Mouse (Mus musculus): ENCODE results near the gene Pkm. TPM values are rescaled to one million over a fixed set of nuclear protein-coding genes. Genes with fewer than 3 reads are reported as not detected.

Pkm gene
- total and polyA plus RNA-seq, 2 experiments from 2014 or later, result 1,312 to 1,588 TPM

DNA sequence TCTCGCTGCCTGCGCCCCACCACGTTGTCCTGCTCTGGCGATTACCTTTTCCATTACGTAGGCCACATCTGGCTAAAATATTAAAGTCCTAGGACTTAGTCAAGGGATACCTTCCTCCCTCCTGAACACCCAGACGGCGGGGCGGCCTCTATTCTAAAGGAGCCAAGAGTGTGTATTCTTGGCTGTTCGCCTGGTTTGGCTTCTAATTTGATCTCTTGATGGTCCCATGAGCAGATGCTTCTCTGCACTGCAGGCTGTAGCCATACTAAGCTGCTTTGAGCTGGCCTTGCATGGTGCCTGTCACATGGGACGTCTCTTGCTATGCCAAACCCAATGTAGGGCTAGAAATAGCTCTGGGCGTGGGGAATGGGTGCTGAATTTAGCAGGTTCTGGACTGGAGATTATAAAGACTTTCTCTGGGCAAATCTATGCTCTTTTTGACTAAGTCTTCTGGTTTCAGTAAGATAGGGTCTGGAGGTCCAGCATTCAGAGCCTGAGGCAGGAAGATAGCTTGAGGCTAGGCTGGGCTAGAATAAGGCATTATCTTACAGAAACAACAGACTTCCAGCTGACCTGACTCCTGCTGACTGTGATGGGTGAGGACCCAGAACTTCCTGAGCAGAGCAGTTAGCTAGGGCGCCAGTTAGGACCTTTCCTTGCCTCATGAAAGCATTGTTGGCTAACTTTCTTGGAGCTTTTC is 16.2 kb downstream of the Pkm start:
- no peak overlapping the region for H3K4me2 ChIP-seq (ENCODE audit: low read depth, low read length)
- WGBS, result 54% methylated on average over 12 of the region's 12 CpGs
- H3K36me3 ChIP-seq (replicated peaks; ENCODE audit: control insufficient read depth, insufficient read depth, low read length), result peaks cover 99% of the 10 kb centered on the region
- ATAC-seq (ENCODE audit: insufficient read depth, low read depth), result peak; percentile 71
- no peaks in the 10 kb centered on the region for H3K27me3 ChIP-seq (ENCODE audit: control insufficient read depth, insufficient read depth, low read length)
- H3K27ac ChIP-seq (ENCODE audit: low read depth), result peak overlapping the region; percentile 44
- peaks cover 10% of the 10 kb centered on the region; the same call in 1 of the 2 replicates for H3K4me1 ChIP-seq (ENCODE audit: control insufficient read depth, insufficient read depth)
- H3K4me3 ChIP-seq (ENCODE audit: low read depth, low read length), result no peak overlapping the region
- TF ChIP-seq CTCF (IDR thresholded peaks at IDR 0.05; ENCODE audit: low read depth) (no peak), EP300 (IDR thresholded peaks at IDR 0.05; ENCODE audit: low read depth) (no peak)
- no peak overlapping the region for H3K9ac ChIP-seq (replicated peaks; ENCODE audit: low read depth, low read length)
- DNase-seq (ENCODE audit: low spot score), result peak; percentile 53
- H3K9me3 ChIP-seq (replicated peaks; ENCODE audit: control insufficient read depth, low read length), result no peaks in the 10 kb centered on the region

DNA sequence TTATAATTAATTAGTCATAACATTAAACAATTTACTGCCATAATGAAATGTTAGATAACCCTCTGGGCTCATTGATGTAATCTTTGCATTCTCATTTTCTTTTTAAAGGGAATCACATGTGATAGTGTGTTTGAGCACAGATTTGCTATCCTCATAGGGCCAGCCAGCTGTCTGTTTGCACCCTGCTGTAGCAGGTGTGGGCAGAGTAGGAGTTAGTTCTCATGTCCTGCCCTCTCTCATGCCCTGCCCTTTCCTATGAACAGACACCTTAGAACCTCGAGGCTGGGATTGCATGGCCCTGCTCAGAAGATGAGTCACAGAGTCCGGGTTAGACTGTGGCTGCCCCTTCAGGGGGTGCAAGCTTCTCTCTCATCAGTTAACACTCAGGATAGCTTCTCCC is 17.3 kb downstream of the Pkm start:
- Histone ChIP-seq H3K36me3 (replicated peaks; ENCODE audit: control insufficient read depth, insufficient read depth, low read length) (peaks cover 99% of the 10 kb centered on the region), H3K4me2 (ENCODE audit: low read depth, low read length) (no peak overlapping the region), H3K4me1 (ENCODE audit: control insufficient read depth, insufficient read depth) (peaks cover 6% of the 10 kb centered on the region; the same call in 1 of the 2 replicates), H3K27me3 (ENCODE audit: control insufficient read depth, insufficient read depth, low read length) (no peaks in the 10 kb centered on the region), H3K9ac (replicated peaks; ENCODE audit: low read depth, low read length) (no peak overlapping the region), H3K27ac (ENCODE audit: low read depth) (no peak overlapping the region), H3K4me3 (ENCODE audit: low read depth, low read length) (no peak overlapping the region), H3K9me3 (replicated peaks; ENCODE audit: control insufficient read depth, low read length) (no peaks in the 10 kb centered on the region)
- TF ChIP-seq EP300 (IDR thresholded peaks at IDR 0.05; ENCODE audit: low read depth) (no peak), CTCF (IDR thresholded peaks at IDR 0.05; ENCODE audit: low read depth) (no peak)
- DNase-seq (ENCODE audit: low spot score) (no peak), ATAC-seq (ENCODE audit: insufficient read depth, low read depth) (no peak)
- WGBS, result 41% methylated on average over 2 of the region's 2 CpGs

DNA sequence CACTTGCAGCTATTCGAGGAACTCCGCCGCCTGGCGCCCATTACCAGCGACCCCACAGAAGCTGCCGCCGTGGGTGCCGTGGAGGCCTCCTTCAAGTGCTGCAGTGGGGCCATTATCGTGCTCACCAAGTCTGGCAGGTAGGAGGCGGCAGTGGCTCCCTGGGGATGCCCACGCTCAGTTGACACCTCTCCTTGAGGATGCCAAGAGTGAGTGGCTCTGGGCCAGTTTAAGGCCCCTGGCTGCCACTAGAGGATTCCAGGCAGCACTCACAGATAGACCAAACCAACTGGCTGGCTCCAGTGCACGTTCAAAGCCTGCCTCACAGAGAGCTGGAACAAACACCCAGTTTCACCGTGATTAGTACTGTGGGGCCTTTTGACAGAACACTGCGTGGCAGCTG is 19.4 kb downstream of the Pkm start:
- peaks cover 84% of the 10 kb centered on the region for H3K36me3 ChIP-seq (replicated peaks; ENCODE audit: control insufficient read depth, insufficient read depth, low read length)
- DNase-seq (ENCODE audit: low spot score) (no peak), ATAC-seq (ENCODE audit: insufficient read depth, low read depth) (0 out of 2 replicates have a peak, but pooled peaks have one; percentile 19)
- no peak overlapping the region for H3K9ac ChIP-seq (replicated peaks; ENCODE audit: low read depth, low read length)
- 60% methylated on average over 14 of the region's 14 CpGs for WGBS
- H3K27me3 ChIP-seq (ENCODE audit: control insufficient read depth, insufficient read depth, low read length), result no peaks in the 10 kb centered on the region
- no peaks in the 10 kb centered on the region for H3K9me3 ChIP-seq (replicated peaks; ENCODE audit: control insufficient read depth, low read length)
- no peak overlapping the region for H3K4me2 ChIP-seq (ENCODE audit: low read depth, low read length)
- no peak overlapping the region; the same call in 1 of the 2 replicates for H3K27ac ChIP-seq (ENCODE audit: low read depth)
- H3K4me3 ChIP-seq (ENCODE audit: low read depth, low read length), result no peak overlapping the region
- TF ChIP-seq CTCF (IDR thresholded peaks at IDR 0.05; ENCODE audit: low read depth) (0 out of 2 replicates have a peak, but pooled peaks have one; percentile 1), EP300 (IDR thresholded peaks at IDR 0.05; ENCODE audit: low read depth) (no peak)
- peaks cover 6% of the 10 kb centered on the region; the same call in 1 of the 2 replicates for H3K4me1 ChIP-seq (ENCODE audit: control insufficient read depth, insufficient read depth)

DNA sequence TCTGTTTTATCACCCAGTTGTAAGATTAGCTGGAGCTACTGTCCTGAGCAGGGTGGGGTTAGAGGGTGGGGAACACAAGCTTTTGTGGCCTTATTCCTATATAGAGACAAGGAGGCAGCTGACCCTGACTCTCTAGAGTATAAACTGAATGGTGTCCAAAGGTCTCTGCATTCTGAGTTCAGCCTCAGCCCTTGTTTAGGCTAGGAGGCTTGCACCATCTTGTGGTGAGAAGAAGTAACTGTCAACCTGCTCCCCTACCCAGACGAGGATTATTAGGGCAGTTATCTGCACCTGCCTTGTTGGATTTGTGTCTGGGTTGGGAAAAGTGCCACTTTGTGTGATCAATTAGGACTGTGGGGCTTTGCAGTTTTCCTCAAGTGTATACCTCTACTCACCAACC is 22.1 kb downstream of the Pkm start:
- Histone ChIP-seq H3K4me1 (ENCODE audit: control insufficient read depth, insufficient read depth) (no peaks in the 10 kb centered on the region), H3K4me3 (ENCODE audit: low read depth, low read length) (no peak overlapping the region), H3K27ac (ENCODE audit: low read depth) (no peak overlapping the region), H3K9ac (replicated peaks; ENCODE audit: low read depth, low read length) (no peak overlapping the region), H3K9me3 (replicated peaks; ENCODE audit: control insufficient read depth, low read length) (no peaks in the 10 kb centered on the region), H3K36me3 (replicated peaks; ENCODE audit: control insufficient read depth, insufficient read depth, low read length) (peaks cover 57% of the 10 kb centered on the region), H3K27me3 (ENCODE audit: control insufficient read depth, insufficient read depth, low read length) (peaks cover 9% of the 10 kb centered on the region), H3K4me2 (ENCODE audit: low read depth, low read length) (no peak overlapping the region)
- TF ChIP-seq EP300 (IDR thresholded peaks at IDR 0.05; ENCODE audit: low read depth) (no peak), CTCF (IDR thresholded peaks at IDR 0.05; ENCODE audit: low read depth) (peak; percentile 86)
- 0% methylated on average over 1 of the region's 1 CpGs for WGBS
- ATAC-seq (ENCODE audit: insufficient read depth, low read depth) (peak; percentile 28; the same call in 1 of the 2 replicates), DNase-seq (ENCODE audit: low spot score) (peak; percentile 74)

DNA sequence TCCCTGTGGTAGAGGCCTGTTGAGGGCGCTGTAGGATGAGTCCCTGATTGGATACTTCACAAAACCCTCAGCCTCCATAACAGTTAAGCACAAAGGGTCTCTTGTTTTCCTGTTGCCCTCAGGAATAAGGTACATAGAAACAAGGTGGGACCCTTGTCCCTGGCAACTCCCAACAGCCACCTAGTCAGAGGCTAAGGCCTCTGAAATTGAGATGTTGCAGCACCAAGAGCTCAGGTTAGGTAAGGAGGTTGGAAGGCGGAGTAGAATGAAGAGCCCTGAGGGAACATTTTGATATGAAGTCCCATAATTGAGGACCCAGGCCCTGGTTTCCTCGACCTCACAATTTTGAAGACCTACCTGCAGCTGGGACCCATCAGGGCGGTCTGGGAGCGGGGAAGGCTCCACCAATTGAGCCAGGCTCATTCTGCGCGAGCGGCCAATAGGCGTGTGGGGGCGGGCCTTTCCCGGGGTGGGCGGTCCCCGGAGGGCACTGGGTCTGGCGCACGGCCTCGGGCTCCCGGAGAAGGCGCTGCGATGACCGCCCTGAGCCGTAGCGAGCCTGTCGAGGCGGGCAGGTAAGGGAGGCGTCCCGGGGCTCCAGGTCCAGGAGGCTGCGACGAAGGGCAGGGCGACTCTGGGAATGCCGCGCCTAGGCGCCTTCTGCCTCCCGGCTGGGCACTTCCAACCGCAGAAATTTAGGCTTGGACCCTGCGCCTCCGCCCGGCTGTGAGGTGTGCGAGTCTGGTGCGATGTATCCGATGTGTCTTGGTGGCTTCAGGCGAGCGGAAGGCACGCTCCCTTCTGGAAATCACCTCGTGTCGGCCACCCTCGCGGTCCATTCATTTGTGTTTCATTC is 23.7 kb downstream of the Pkm start, which contains the start of gene Gramd2:
Gene Gramd2, plus strand, starts transcription at position 467 of the 856 bp plus-strand sequence.
- WGBS, result 2% methylated on average over 47 of the region's 47 CpGs
- Histone ChIP-seq H3K4me3 (ENCODE audit: low read depth, low read length) (peak within 1 kb of the TSS; percentile 45), H3K27me3 (ENCODE audit: control insufficient read depth, insufficient read depth, low read length) (peaks cover 9% of the 10 kb centered on the region), H3K9me3 (replicated peaks; ENCODE audit: control insufficient read depth, low read length) (no peaks in the 10 kb centered on the region), H3K27ac (ENCODE audit: low read depth) (no peak within 1 kb of the TSS), H3K4me2 (ENCODE audit: low read depth, low read length) (peak within 1 kb of the TSS; percentile 85), H3K9ac (replicated peaks; ENCODE audit: low read depth, low read length) (0 out of 2 replicates have a peak within 1 kb of the TSS, but pooled peaks have one; percentile 34), H3K36me3 (replicated peaks; ENCODE audit: control insufficient read depth, insufficient read depth, low read length) (peaks cover 41% of the 10 kb centered on the region), H3K4me1 (ENCODE audit: control insufficient read depth, insufficient read depth) (no peaks in the 10 kb centered on the region)
- TF ChIP-seq EP300 (IDR thresholded peaks at IDR 0.05; ENCODE audit: low read depth), result no peak
- no peak for TF ChIP-seq CTCF (IDR thresholded peaks at IDR 0.05; ENCODE audit: low read depth)
- ATAC-seq (ENCODE audit: insufficient read depth, low read depth) (peak; percentile 88), DNase-seq (ENCODE audit: low spot score) (peak; percentile 66)
